8 mouse cellular contexts compared by ENCODE assay signal in genomic region chr10:50704202-50704601, GRCm38 (mm10).
A peak's percentile ranks its signal among the peaks of the same experiment; 100 is the strongest.
DNase-seq lines count a peak whose midpoint lies in the region; TF ChIP-seq lines count a peak whose summit lies in the region.

No protein-coding gene starts in this region.

- peak; percentile 34; the same call in 1 of the 2 replicates for TF ChIP-seq CTCF in lung, adult 2 months (IDR thresholded peaks at IDR 0.05; ENCODE audit: insufficient read depth, low read length)

- no peak overlapping the region for H3K4me3 ChIP-seq in lung, adult 2 months (replicated peaks; ENCODE audit: extremely low read depth, low read depth, low read length)

- DNase-seq in 3T3-L1 (ENCODE audit: low read depth, low spot score) = peak; percentile 75
- peak; percentile 75 for DNase-seq in A20 (ENCODE audit: low read depth, low spot score)
- DNase-seq in cerebellum, adult 11-12 months = peak; percentile 12
- peak; percentile 25 to 82 for DNase-seq in frontal cortex, adult 2 months (ENCODE audit: extremely low spot score in 1 of 2, low spot score in 1 of 2)
- peak; percentile 30 to 38 for DNase-seq in kidney, postnatal 4 days
- DNase-seq in lung, adult 2 months = no peak
- DNase-seq in retina, embryonic 14.5 days (ENCODE audit: low spot score) = peak; percentile 84
- no peak for DNase-seq in urinary bladder, postnatal 36 days (ENCODE audit: low spot score in 2 of 2)

- no peak for TF ChIP-seq POLR2A in lung, adult 2 months (IDR thresholded peaks at IDR 0.05; ENCODE audit: borderline replicate concordance, extremely low read depth, low read depth, low read length)

- 18% methylated on average over 6 of the region's 6 CpGs for WGBS in lung, adult 2 months

- no peaks in the 10 kb centered on the region for H3K4me1 ChIP-seq in lung, adult 2 months (ENCODE audit: control insufficient read depth, insufficient read depth, low read length)

Comparison
In these comparisons a context has a peak if more than half of its experiments do, and no peak if none do; other contexts are left out.
1. DNase-seq: peak in 3T3-L1 (single experiment), A20 (single experiment), cerebellum, adult 11-12 months (single experiment), frontal cortex, adult 2 months (2 of 2), kidney, postnatal 4 days (2 of 2) and retina, embryonic 14.5 days (single experiment); none in lung, adult 2 months (single experiment) and urinary bladder, postnatal 36 days (0 of 2).